Mouse (Mus musculus) right cerebral cortex, postnatal 4 days (tissue): Measurements from ENCODE around the gene Cela3b.

Source experiments
- DNase-seq: peaks from one replicate; pipeline ENCODE4 v3.0.0-alpha.2; 2022

Cela3b gene

GRCm38 (mm10) chr4:137430502-137430901 lies at the start of gene Cela3b:
Cela3b (minus strand) TSS chr4:137430540.
- DNase-seq: no peak

GRCm38 (mm10) chr4:137479757-137480156 lies 49.4 kb upstream of the Cela3b start:
- DNase-seq: no peak

- no peak for DNase-seq
Observed at GRCm38 (mm10) chr4:137478306-137478705, 48.0 kb upstream of the Cela3b start.

GRCm38 (mm10) chr4:137477611-137478010 lies 47.3 kb upstream of the Cela3b start:
- DNase-seq: no peak

GRCm38 (mm10) chr4:137476761-137477237 lies 46.5 kb upstream of the Cela3b start:
- no peak for DNase-seq

GRCm38 (mm10) chr4:137476065-137476760 lies 45.9 kb upstream of the Cela3b start:
- DNase-seq: no peak

GRCm38 (mm10) chr4:137475271-137476050 lies 45.1 kb upstream of the Cela3b start:
- DNase-seq: no peak

- DNase-seq: no peak
Observed at GRCm38 (mm10) chr4:137474694-137475093, 44.4 kb upstream of the Cela3b start.

GRCm38 (mm10) chr4:137473701-137474388 lies 43.5 kb upstream of the Cela3b start:
- DNase-seq: no peak

- no peak for DNase-seq
Observed at GRCm38 (mm10) chr4:137473240-137473639, 42.9 kb upstream of the Cela3b start.

- DNase-seq: no peak
Observed at GRCm38 (mm10) chr4:137471326-137471725, 41.0 kb upstream of the Cela3b start.

GRCm38 (mm10) chr4:137470701-137471317 lies 40.5 kb upstream of the Cela3b start:
- DNase-seq: no peak

GRCm38 (mm10) chr4:137469845-137470692 lies 39.7 kb upstream of the Cela3b start:
- DNase-seq: no peak

GRCm38 (mm10) chr4:137469081-137469844 lies 38.9 kb upstream of the Cela3b start:
- no peak for DNase-seq

GRCm38 (mm10) chr4:137468260-137469080 lies 38.1 kb upstream of the Cela3b start, which contains the start of gene Hspg2:
Hspg2 (plus strand) TSS chr4:137468769.
- peak; percentile 87 for DNase-seq

GRCm38 (mm10) chr4:137467525-137467924 lies 37.2 kb upstream of the Cela3b start:
- no peak for DNase-seq

- no peak for DNase-seq
Observed at GRCm38 (mm10) chr4:137466991-137467390, 36.7 kb upstream of the Cela3b start.

GRCm38 (mm10) chr4:137465125-137465787 lies 34.9 kb upstream of the Cela3b start:
- DNase-seq: no peak

- DNase-seq: no peak
Observed at GRCm38 (mm10) chr4:137461981-137462690, 31.8 kb upstream of the Cela3b start.
